Mouse (Mus musculus) spleen, postnatal 4 days (tissue): ENCODE data around the gene Pklr.
A peak's percentile ranks its signal among the peaks of the same experiment; 100 is the strongest.

Source experiments
- DNase-seq, 2 experiments: peaks; one replicate each; pipeline ENCODE4 v3.0.0; 2022; ENCODE audit warnings: low spot score in 2 of 2

Gene Pklr

DNA sequence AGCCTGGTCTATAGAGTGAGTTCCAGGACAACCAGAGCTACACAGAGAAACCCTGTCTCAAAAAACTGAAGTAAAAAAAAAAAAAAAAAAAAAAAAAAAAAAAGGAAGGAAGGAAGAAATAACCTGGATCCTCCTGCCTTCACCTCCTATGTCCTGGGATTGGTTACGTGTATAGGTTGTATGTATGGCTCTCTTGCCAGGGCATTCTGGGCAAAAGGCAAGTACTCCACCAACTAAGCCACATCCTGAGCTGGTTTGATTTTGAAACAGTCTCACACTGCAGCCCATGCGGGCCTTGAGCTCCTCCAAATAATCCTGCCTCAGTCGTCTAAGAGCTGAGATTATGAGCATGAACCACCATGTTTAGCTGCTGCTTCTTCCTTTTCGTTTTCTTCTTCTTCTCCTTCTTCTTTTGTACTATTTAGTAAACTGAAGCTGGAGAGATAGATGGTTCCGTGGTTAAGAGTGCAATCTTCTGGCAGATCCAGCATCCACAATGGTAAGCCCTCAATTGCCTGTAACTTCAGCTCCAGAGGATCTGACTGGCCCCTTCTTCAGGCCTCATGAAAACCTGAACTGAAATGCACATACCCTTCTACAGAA is 27.8 kb downstream of the Pklr start:
- no peak for DNase-seq

- DNase-seq: peak; percentile 95 to 96
These were observed 28.7 kb downstream of the Pklr start, which contains the start of gene Clk2 for GRCm38 (mm10) chr3:89164506-89165267. Clk2 (plus strand) TSS chr3:89164795.

DNA sequence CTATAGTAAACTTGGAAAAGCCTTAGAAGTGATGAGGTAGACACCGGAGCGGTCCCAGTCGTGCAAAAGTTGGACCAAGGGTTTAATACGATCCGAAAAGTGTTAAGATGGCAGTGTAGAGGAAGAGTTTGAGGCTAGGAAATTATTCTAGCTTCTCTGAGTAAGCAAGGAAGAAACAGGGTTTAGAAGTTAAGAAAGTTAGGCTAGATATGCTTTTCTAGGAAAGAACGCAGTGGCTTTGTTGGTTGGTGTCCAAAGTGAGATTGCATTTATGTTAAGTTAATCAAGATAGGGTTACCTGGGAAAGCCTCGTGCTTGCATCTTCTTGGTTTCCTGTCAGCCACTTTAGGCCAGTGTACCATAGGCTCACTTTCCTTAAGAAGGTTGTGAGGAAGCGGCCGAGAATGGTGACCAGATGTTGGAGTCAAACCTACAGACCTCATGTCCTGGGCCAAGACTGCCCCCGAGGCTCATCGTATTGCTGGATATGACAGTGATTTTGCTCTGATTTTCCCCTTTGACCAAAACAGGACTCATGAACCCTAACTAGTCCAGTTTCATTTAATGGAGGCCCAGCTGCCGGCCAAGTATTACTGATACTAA is 29.4 kb downstream of the Pklr start:
- DNase-seq: no peak

GRCm38 (mm10) chr3:89166945-89167344 is 31.0 kb downstream of the Pklr start:
- DNase-seq: no peak

DNA sequence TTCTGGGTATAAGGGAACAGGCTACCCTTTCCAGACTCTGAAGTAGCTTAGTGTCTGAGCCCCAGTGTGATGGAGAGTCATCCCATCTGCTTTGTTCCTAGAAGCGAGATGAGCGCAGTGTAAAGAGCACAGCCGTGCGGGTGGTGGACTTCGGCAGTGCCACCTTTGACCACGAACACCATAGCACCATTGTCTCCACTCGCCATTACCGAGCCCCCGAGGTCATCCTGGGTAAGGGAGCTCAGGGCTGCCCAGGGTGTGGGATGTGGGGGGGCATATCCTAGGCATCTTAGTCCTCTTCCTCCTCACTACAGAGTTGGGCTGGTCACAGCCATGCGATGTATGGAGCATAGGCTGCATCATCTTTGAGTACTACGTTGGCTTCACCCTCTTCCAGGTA is 38.9 kb downstream of the Pklr start:
- DNase-seq: peak in 1 of 2 experiments; percentile 57

DNA sequence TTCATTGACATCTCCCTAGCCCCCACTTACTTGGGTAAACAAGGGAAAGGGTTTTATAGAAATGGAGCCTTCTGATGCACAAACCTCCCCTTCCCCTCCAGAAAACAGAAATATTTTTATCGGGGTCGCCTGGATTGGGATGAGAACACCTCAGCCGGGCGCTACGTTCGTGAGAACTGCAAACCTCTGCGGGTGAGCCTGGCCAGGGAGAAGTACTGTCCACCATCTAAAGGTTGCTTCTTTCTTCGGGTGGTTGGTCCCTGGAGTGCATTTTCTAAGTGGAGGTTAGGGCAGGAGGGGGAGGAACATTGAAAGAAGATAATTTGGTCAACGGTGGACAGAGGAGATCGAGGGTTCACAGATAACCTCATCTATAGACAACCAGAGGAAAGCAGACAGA is 39.6 kb downstream of the Pklr start:
- DNase-seq: peak in 1 of 2 experiments; percentile 57

DNA sequence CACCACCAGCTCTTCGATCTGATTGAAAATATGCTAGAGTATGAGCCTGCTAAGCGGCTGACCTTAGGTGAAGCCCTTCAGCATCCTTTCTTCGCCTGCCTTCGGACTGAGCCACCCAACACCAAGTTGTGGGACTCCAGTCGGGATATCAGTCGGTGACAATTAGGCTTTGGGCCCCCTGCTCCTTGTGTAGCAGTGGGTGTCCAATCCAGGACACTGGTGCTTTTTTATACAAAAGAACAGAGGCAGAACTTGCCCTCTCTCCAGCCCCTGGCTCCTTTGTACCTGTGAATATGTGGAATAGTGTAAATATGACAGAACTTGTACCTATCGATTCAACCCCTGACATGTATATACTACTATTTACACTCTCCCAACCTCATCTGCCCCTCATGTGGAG is 40.5 kb downstream of the Pklr start:
- no peak for DNase-seq

DNA sequence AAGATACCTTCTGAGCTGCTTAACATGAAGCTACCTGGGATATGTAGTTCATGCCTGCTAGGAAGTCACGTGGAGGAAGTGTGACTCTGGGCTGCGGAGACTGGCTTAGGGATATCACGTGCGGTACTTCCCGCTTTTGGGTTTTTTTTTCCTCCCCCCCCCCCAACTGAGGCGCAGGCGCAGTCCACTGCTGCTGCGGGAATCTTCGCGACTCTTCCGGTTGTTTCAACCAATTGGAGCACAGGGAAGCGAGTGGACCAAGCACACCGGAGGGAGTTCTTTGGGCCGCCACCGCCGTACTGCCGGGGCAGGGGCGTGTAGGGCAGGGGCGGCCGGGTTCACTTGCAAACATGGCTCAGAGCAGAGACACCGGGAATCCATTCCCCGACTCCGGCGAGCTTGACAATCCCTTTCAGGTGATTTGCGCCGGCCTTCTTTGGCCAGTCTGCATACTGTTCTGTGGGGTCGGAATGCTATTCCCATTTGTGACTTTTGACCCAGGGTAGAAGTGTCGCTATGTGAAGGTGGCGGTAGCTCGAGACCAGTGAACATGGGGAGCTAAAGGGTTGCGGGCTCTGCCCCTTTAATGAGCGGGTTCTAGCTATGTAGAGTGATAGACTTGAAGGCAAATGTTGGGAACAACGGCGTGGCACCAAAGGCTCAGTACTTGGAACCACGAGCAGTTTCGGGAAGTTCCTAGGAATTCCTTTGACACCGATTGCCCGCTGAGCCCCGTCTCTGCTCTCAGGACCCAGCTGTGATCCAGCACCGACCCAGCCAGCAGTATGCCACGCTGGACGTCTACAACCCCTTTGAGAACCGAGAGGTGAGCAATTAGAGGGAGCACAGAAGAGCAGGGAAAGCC is 41.5 kb downstream of the Pklr start, which contains the start of gene Scamp3:
Scamp3 (plus strand) TSS at position 232 of the 865 bp plus-strand sequence.
- peak; percentile 78 to 90 for DNase-seq

DNA sequence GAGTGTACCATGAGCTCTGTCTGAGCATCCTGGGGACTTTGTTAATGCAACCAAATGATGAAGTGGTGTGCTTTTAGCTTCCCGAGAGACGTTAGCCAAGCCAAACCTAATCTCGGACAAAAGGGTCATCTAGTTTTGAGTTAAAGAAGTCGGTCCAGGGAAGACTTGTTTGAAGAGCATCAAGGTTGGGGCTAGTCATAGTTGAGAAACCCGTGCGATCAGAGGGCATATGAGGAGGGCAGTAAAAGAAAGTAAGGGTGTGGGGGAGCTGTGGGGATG is 42.1 kb downstream of the Pklr start:
- no peak for DNase-seq

DNA sequence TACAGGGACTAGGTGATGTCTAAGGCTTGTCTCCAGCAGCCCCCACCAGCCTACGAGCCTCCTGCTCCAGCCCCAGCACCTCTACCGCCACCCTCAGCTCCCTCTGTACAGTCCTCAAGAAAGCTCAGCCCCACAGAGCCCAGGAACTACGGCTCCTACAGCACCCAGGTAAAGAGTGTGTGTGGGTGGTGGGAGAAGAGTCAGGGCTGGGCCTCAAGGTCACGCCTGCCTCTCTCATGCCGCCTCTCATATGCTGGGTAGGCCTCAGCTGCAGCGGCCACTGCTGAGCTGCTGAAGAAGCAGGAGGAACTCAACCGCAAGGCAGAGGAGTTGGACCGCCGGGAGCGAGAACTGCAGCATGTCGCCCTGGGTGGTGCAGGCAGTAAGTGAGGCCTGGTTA is 43.1 kb downstream of the Pklr start:
- DNase-seq: no peak

DNA sequence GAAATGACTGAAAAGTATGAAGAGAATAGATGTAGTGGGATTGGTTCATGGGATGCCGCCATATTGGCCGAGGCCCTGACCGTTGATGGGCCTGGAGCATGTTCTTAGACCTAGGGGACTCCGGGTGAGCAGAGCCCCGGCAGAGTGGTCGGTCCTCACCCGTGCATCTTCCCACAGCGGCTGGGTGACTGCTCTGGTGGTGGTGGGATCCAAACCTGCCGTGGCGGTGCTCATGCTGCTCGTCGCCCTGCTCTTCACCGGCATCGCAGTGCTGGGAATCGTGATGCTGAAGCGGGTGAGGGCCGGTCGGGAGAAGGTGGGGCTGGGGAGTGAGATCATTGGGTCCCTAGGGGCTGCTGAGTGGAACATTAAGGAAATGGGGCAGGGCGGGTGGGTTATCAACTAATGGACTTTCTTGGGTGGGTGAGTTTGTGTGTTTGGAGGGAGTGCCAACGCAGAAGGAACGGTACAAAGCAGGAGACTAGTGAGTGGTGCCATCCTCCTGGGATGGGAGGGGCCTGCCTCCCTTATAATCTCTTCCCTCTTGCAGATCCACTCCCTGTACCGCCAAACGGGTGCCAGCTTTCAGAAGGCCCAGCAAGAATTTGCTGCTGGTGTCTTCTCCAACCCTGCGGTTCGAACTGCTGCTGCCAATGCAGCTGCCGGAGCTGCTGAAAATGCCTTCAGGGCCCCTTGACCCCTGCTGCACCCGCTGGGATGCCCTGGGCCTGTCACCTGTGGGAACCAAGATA is 46.0 kb downstream of the Pklr start:
- DNase-seq: peak in 1 of 2 experiments; percentile 62

- no peak for DNase-seq
These were observed 46.7 kb downstream of the Pklr start for GRCm38 (mm10) chr3:89182531-89183057.

GRCm38 (mm10) chr3:89183058-89183958 is 47.4 kb downstream of the Pklr start, which contains the start of gene Fam189b:
Fam189b (plus strand) TSS chr3:89183143.
- DNase-seq: peak; percentile 67 to 75

DNA sequence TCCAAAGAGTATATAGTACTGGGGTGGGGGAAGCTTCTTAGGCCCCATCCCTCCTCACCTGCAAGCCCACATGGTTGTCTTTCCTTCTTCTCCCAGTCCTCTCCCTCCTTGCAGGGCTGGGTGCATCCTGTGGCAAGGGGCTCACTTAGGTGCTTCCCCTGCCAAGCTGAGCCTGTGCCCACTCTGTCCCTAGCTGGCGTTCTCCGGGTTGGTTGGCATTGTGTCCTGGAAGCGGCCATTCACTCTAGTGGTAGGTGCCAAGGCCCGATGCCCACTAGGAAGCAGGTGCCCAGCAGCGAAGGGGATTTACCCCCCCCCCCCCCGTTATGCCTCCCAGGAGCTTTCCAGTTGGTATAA is 48.0 kb downstream of the Pklr start:
- no peak for DNase-seq

- DNase-seq: peak in 1 of 2 experiments; percentile 74
These were observed 51.3 kb downstream of the Pklr start for GRCm38 (mm10) chr3:89187197-89187596.

GRCm38 (mm10) chr3:89187690-89188477 is 51.9 kb downstream of the Pklr start:
- DNase-seq: no peak

- DNase-seq: no peak
These were observed 52.5 kb downstream of the Pklr start for GRCm38 (mm10) chr3:89188478-89188875.

GRCm38 (mm10) chr3:89190436-89190835 is 54.5 kb downstream of the Pklr start:
- DNase-seq: no peak

- no peak for DNase-seq
These were observed 57.4 kb downstream of the Pklr start for GRCm38 (mm10) chr3:89193351-89193750.
